Comparison of ENCODE assay signal across 7 mouse cellular contexts in genomic region chr7:35025409-35026275, GRCm38 (mm10). TPM values are rescaled to one million over a fixed set of nuclear protein-coding genes. Genes with fewer than 3 reads are reported as not detected.
DNase-seq lines count a peak whose midpoint lies in the region; ATAC-seq and TF ChIP-seq lines count a peak whose summit lies in the region.

No protein-coding gene starts in this region.

- H3K9me3 ChIP-seq in intestine, postnatal 0 days (ENCODE audit: control insufficient read depth), result no peaks in the 10 kb centered on the region
- H3K9me3 ChIP-seq in limb, embryonic 10.5 days (replicated peaks), result no peaks in the 10 kb centered on the region
- no peaks in the 10 kb centered on the region for H3K9me3 ChIP-seq in midbrain, embryonic 12.5 days

- ATAC-seq in intestine, postnatal 0 days, result no peak
- ATAC-seq in midbrain, embryonic 12.5 days (ENCODE audit: low FRiP score, low read depth), result peak; percentile 58

- WGBS in intestine, postnatal 0 days, result 46% methylated on average over 5 of the region's 5 CpGs
- WGBS in limb, embryonic 10.5 days, result 52% methylated on average over 5 of the region's 5 CpGs
- 42% methylated on average over 5 of the region's 5 CpGs for WGBS in midbrain, embryonic 12.5 days
- 44% methylated on average over 5 of the region's 5 CpGs for WGBS in small intestine, adult 2 months

- DNase-seq in adrenal gland, adult 2 months, result peak; percentile 80
- peak; percentile 85 for DNase-seq in embryo, embryonic 10 days (ENCODE audit: low spot score)
- peak; percentile 76 to 82 for DNase-seq in gastrocnemius, postnatal 36 days
- peak; percentile 86 for DNase-seq in limb, embryonic 10.5 days (ENCODE audit: low spot score)

- H3K4me3 ChIP-seq in intestine, postnatal 0 days (ENCODE audit: low read depth, low read length), result no peak overlapping the region
- no peak overlapping the region for H3K4me3 ChIP-seq in limb, embryonic 10.5 days
- no peak overlapping the region for H3K4me3 ChIP-seq in midbrain, embryonic 12.5 days
- no peak overlapping the region for H3K4me3 ChIP-seq in small intestine, adult 2 months (ENCODE audit: low read depth, low read length)

- H3K27me3 ChIP-seq in intestine, postnatal 0 days (replicated peaks; ENCODE audit: control insufficient read depth, insufficient read depth, low read length), result no peaks in the 10 kb centered on the region
- no peaks in the 10 kb centered on the region for H3K27me3 ChIP-seq in limb, embryonic 10.5 days (ENCODE audit: low read depth, poor library complexity, severe bottlenecking)
- no peaks in the 10 kb centered on the region for H3K27me3 ChIP-seq in midbrain, embryonic 12.5 days
- H3K27me3 ChIP-seq in small intestine, adult 2 months (ENCODE audit: control insufficient read depth, insufficient read depth, low read length), result no peaks in the 10 kb centered on the region

- no peak overlapping the region; the same call in 1 of the 2 replicates for H3K27ac ChIP-seq in intestine, postnatal 0 days (ENCODE audit: low read depth, low read length)
- H3K27ac ChIP-seq in limb, embryonic 10.5 days, result no peak overlapping the region
- no peak overlapping the region for H3K27ac ChIP-seq in midbrain, embryonic 12.5 days (replicated peaks)
- H3K27ac ChIP-seq in small intestine, adult 2 months (ENCODE audit: insufficient read depth, low read depth, low read length), result no peak overlapping the region

- no peak for TF ChIP-seq POLR2A in small intestine, adult 2 months (IDR thresholded peaks at IDR 0.05; ENCODE audit: low read depth, low read length)

- no peak overlapping the region for H3K9ac ChIP-seq in intestine, postnatal 0 days (ENCODE audit: low read depth, low read length)
- H3K9ac ChIP-seq in midbrain, embryonic 12.5 days (replicated peaks), result no peak overlapping the region

- peak; percentile 98 for TF ChIP-seq CTCF in intestine, postnatal 0 days (IDR thresholded peaks at IDR 0.05; ENCODE audit: low read depth)
- TF ChIP-seq CTCF in small intestine, adult 2 months (IDR thresholded peaks at IDR 0.05; ENCODE audit: extremely low read depth, insufficient read length, insufficient replicate concordance, low read depth, low read length), result peak; percentile 93

- 0 out of 2 replicates have a peak, but pooled peaks cover 5% of the 10 kb centered on the region for H3K4me1 ChIP-seq in intestine, postnatal 0 days (replicated peaks; ENCODE audit: control insufficient read depth, insufficient read depth, low read length)
- peaks cover 11% of the 10 kb centered on the region for H3K4me1 ChIP-seq in limb, embryonic 10.5 days
- H3K4me1 ChIP-seq in midbrain, embryonic 12.5 days, result no peaks in the 10 kb centered on the region
- peaks cover 26% of the 10 kb centered on the region for H3K4me1 ChIP-seq in small intestine, adult 2 months (ENCODE audit: control insufficient read depth, insufficient read depth, insufficient read length, low read length)

- H3K4me2 ChIP-seq in intestine, postnatal 0 days (replicated peaks; ENCODE audit: low read depth), result no peak overlapping the region
- no peak overlapping the region for H3K4me2 ChIP-seq in midbrain, embryonic 12.5 days (replicated peaks)

- intact Hi-C loops in gastrocnemius, postnatal 36 days (cut with DNase I), result loop anchor here (1.0 to 10.0 kb wide), 4 partner anchors 93 to 351 kb away; partner anchors contain the start of gene Cebpa

- peaks cover 24% of the 10 kb centered on the region; the same call in 1 of the 2 replicates for H3K36me3 ChIP-seq in intestine, postnatal 0 days (ENCODE audit: control insufficient read depth, insufficient read depth)
- peaks cover 18% of the 10 kb centered on the region for H3K36me3 ChIP-seq in limb, embryonic 10.5 days
- 0 out of 2 replicates have a peak, but pooled peaks cover 3% of the 10 kb centered on the region for H3K36me3 ChIP-seq in midbrain, embryonic 12.5 days
- H3K36me3 ChIP-seq in small intestine, adult 2 months (ENCODE audit: control insufficient read depth, insufficient read depth, low read length), result peaks cover 26% of the 10 kb centered on the region

RNA-seq across cellular contexts. Expression of gene Cebpg, which starts 30.7 kb away (rescaled TPM):
- total RNA-seq in adrenal gland, adult 2 months (2021), result 10 to 100 TPM; 46.0 to 65.3 TPM
- polyA plus RNA-seq in adrenal gland, adult 2 months (2012; rRNA removed), result 2.1 and 2.3 TPM in 2 replicates
- total RNA-seq in gastrocnemius, postnatal 36 days (2021), result 10 to 100 TPM; 36.9 to 38.0 TPM
- 52.4 and 58.4 TPM in 2 replicates for polyA plus RNA-seq in intestine, postnatal 0 days (2015; fragmentation: Nextera tagmentation; extraction: Ambion mirVana)
- 40.3 and 44.9 TPM in 2 replicates for polyA plus RNA-seq in limb, embryonic 10.5 days (2016; fragmentation: Nextera tagmentation; extraction: Ambion mirVana)
- 50.4 and 52.8 TPM in 2 replicates for polyA plus RNA-seq in midbrain, embryonic 12.5 days (2016; fragmentation: Nextera tagmentation; extraction: Ambion mirVana)
- polyA plus RNA-seq in small intestine, adult 2 months (2012; rRNA removed), result 4.3 and 8.0 TPM in 2 replicates
